Mouse (Mus musculus): ENCODE results near the gene Gpr161. TPM values are rescaled to one million over a fixed set of nuclear protein-coding genes. Genes with fewer than 3 reads are reported as not detected.

Gpr161 gene
- total and polyA plus RNA-seq, 2 experiments from 2014 or later: 0.31 to 2.5 TPM

DNA sequence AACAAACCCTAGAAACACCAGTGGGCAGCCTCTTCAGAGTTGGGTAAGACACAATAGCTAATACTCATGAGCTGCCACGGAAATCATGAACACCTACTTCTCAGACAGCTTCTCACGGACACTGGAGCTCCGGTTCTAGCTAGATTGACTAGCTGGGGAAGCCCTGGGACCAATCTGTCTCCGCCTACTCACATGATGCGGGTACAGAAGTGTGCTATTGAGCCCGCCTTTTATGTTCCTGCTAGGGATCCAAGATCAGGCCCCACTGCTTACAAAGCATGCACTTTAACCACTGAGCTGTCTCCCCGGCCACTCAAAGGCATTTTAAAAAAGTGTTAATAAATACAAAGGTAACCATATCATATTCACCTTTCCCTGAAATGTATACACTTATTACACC, 46.5 kb downstream of the Gpr161 start:
- Histone ChIP-seq H3K9ac (replicated peaks; ENCODE audit: low read depth, low read length) (no peak overlapping the region), H3K27me3 (ENCODE audit: control insufficient read depth, insufficient read depth, low read length) (no peaks in the 10 kb centered on the region), H3K4me1 (ENCODE audit: control insufficient read depth, insufficient read depth) (no peaks in the 10 kb centered on the region; the same call in 1 of the 2 replicates), H3K36me3 (replicated peaks; ENCODE audit: control insufficient read depth, insufficient read depth, low read length) (peaks cover 10% of the 10 kb centered on the region; the same call in 1 of the 2 replicates), H3K4me3 (ENCODE audit: low read depth, low read length) (no peak overlapping the region), H3K27ac (ENCODE audit: low read depth) (no peak overlapping the region), H3K9me3 (replicated peaks; ENCODE audit: control insufficient read depth, low read length) (no peaks in the 10 kb centered on the region), H3K4me2 (ENCODE audit: low read depth, low read length) (no peak overlapping the region)
- ATAC-seq (ENCODE audit: insufficient read depth, low read depth): peak; percentile 36; the same call in 1 of the 2 replicates
- TF ChIP-seq CTCF (IDR thresholded peaks at IDR 0.05; ENCODE audit: low read depth) (no peak), EP300 (IDR thresholded peaks at IDR 0.05; ENCODE audit: low read depth) (no peak)
- no peak for DNase-seq (ENCODE audit: low spot score)
- 39% methylated on average over 7 of the region's 7 CpGs for WGBS

DNA sequence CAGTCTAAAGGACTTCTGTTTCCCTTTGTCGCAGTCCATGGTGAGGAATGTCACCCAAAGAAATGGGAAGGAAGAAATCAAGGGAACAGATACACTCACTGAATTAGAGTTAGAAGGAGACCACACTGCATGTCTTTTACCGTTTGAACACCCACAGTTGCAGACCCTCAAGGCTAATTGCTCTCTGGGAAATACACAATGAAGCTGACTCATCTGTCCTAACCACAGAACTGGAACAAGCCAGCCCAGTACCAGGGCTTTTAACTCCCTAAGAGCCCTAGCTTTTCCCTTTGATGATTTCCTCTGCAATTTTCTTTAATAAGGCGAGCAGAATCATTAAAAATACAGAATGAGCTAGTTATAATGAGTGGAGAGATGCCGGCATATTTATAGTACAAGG, 48.9 kb downstream of the Gpr161 start:
- WGBS: 63% methylated on average over 4 of the region's 4 CpGs

DNA sequence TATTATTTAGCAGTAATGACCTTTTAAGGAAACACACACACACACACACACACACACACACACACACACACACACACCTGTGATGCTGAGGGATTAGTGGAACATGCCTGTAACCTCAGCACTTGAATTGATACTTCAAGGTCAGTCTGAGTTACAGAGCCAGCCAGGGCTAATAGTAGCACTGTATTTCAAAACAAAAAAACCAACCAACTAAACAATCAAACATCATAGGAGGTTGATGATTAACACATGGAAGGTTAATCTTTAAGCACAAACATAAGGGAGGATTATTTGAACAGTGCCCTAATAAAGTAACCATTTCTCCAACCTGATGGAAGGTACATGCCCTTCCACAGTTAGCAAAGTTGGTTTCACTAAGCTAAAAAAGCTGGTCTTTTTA, 53.0 kb downstream of the Gpr161 start:
- H3K9ac ChIP-seq (replicated peaks; ENCODE audit: low read depth, low read length): no peak overlapping the region

More for the DNA sequence above, 48.9 kb downstream of the Gpr161 start:
- Histone ChIP-seq H3K4me1 (ENCODE audit: control insufficient read depth, insufficient read depth) (no peaks in the 10 kb centered on the region; the same call in 1 of the 2 replicates), H3K36me3 (replicated peaks; ENCODE audit: control insufficient read depth, insufficient read depth, low read length) (no peaks in the 10 kb centered on the region), H3K9me3 (replicated peaks; ENCODE audit: control insufficient read depth, low read length) (no peaks in the 10 kb centered on the region), H3K4me2 (ENCODE audit: low read depth, low read length) (no peak overlapping the region), H3K4me3 (ENCODE audit: low read depth, low read length) (no peak overlapping the region), H3K27ac (ENCODE audit: low read depth) (no peak overlapping the region), H3K9ac (replicated peaks; ENCODE audit: low read depth, low read length) (no peak overlapping the region), H3K27me3 (ENCODE audit: control insufficient read depth, insufficient read depth, low read length) (no peaks in the 10 kb centered on the region)
- no peak for TF ChIP-seq CTCF (IDR thresholded peaks at IDR 0.05; ENCODE audit: low read depth)
- TF ChIP-seq EP300 (IDR thresholded peaks at IDR 0.05; ENCODE audit: low read depth): no peak
- DNase-seq (ENCODE audit: low spot score) (no peak), ATAC-seq (ENCODE audit: insufficient read depth, low read depth) (no peak)

DNA sequence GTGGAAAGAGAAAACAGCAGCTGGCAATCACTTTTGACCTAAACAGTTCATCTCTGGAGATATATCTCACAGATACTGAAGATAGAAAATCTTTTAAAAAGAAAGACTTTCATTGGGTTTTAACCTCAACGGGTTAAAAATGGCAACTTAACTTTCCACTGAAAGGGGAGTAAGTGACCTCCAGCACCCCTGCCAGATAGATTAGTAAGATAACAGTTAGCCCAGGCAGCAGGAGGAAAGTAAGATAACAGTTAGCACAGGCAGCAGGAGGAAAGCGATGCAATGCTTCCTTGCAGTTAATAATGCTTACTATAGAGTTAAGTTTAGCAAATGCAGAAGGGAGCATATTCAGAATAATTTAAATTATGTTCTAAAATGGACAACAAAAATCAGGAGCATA, 60.8 kb downstream of the Gpr161 start:
- Histone ChIP-seq H3K4me3 (ENCODE audit: low read depth, low read length) (no peak overlapping the region), H3K4me2 (ENCODE audit: low read depth, low read length) (no peak overlapping the region), H3K4me1 (ENCODE audit: control insufficient read depth, insufficient read depth) (no peaks in the 10 kb centered on the region), H3K27me3 (ENCODE audit: control insufficient read depth, insufficient read depth, low read length) (no peaks in the 10 kb centered on the region), H3K9ac (replicated peaks; ENCODE audit: low read depth, low read length) (no peak overlapping the region), H3K36me3 (replicated peaks; ENCODE audit: control insufficient read depth, insufficient read depth, low read length) (peaks cover 9% of the 10 kb centered on the region; the same call in 1 of the 2 replicates), H3K9me3 (replicated peaks; ENCODE audit: control insufficient read depth, low read length) (no peaks in the 10 kb centered on the region), H3K27ac (ENCODE audit: low read depth) (no peak overlapping the region)
- DNase-seq (ENCODE audit: low spot score) (no peak), ATAC-seq (ENCODE audit: insufficient read depth, low read depth) (no peak)
- no peak for TF ChIP-seq EP300 (IDR thresholded peaks at IDR 0.05; ENCODE audit: low read depth)
- no peak for TF ChIP-seq CTCF (IDR thresholded peaks at IDR 0.05; ENCODE audit: low read depth)
- WGBS: 13% methylated on average over 2 of the region's 2 CpGs

More for the DNA sequence above, 53.0 kb downstream of the Gpr161 start:
- no peaks in the 10 kb centered on the region for H3K27me3 ChIP-seq (ENCODE audit: control insufficient read depth, insufficient read depth, low read length)
- DNase-seq (ENCODE audit: low spot score) (no peak), ATAC-seq (ENCODE audit: insufficient read depth, low read depth) (no peak)
- no peak overlapping the region for H3K4me2 ChIP-seq (ENCODE audit: low read depth, low read length)
- H3K4me3 ChIP-seq (ENCODE audit: low read depth, low read length): no peak overlapping the region
- TF ChIP-seq CTCF (IDR thresholded peaks at IDR 0.05; ENCODE audit: low read depth) (no peak), EP300 (IDR thresholded peaks at IDR 0.05; ENCODE audit: low read depth) (no peak)
- no peaks in the 10 kb centered on the region for H3K9me3 ChIP-seq (replicated peaks; ENCODE audit: control insufficient read depth, low read length)
- H3K36me3 ChIP-seq (replicated peaks; ENCODE audit: control insufficient read depth, insufficient read depth, low read length): peaks cover 21% of the 10 kb centered on the region
- H3K27ac ChIP-seq (ENCODE audit: low read depth): no peak overlapping the region
- no peaks in the 10 kb centered on the region; the same call in 1 of the 2 replicates for H3K4me1 ChIP-seq (ENCODE audit: control insufficient read depth, insufficient read depth)

DNA sequence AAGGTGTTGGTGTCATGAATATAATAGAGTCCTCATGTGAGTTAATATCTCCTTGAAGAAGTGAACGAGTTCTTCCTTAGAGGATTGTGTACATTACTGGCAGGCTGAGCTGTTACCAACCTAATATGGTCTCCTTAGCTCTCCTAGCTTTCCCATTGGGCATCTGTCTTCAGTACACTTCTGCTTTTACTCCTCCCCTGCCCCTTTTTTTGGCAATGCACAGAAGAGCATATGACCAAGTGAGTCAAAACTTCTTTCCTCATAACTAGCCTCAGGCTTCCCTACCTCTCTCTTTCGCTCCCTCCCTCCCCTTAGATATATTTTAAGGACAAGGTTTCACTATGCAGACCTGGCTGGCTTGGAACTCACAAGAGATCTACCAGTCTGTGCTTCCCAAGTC, 67.7 kb downstream of the Gpr161 start:
- H3K4me2 ChIP-seq (ENCODE audit: low read depth, low read length): no peak overlapping the region
- no peaks in the 10 kb centered on the region for H3K27me3 ChIP-seq (ENCODE audit: control insufficient read depth, insufficient read depth, low read length)
- TF ChIP-seq CTCF (IDR thresholded peaks at IDR 0.05; ENCODE audit: low read depth) (no peak), EP300 (IDR thresholded peaks at IDR 0.05; ENCODE audit: low read depth) (no peak)
- H3K27ac ChIP-seq (ENCODE audit: low read depth): no peak overlapping the region
- H3K4me1 ChIP-seq (ENCODE audit: control insufficient read depth, insufficient read depth): no peaks in the 10 kb centered on the region
- H3K4me3 ChIP-seq (ENCODE audit: low read depth, low read length): no peak overlapping the region
- ATAC-seq (ENCODE audit: insufficient read depth, low read depth): no peak
- H3K36me3 ChIP-seq (replicated peaks; ENCODE audit: control insufficient read depth, insufficient read depth, low read length): no peaks in the 10 kb centered on the region; the same call in 1 of the 2 replicates
- no peak for DNase-seq (ENCODE audit: low spot score)
- H3K9me3 ChIP-seq (replicated peaks; ENCODE audit: control insufficient read depth, low read length): no peaks in the 10 kb centered on the region
- WGBS: 87% methylated on average over 2 of the region's 2 CpGs
- H3K9ac ChIP-seq (replicated peaks; ENCODE audit: low read depth, low read length): no peak overlapping the region

DNA sequence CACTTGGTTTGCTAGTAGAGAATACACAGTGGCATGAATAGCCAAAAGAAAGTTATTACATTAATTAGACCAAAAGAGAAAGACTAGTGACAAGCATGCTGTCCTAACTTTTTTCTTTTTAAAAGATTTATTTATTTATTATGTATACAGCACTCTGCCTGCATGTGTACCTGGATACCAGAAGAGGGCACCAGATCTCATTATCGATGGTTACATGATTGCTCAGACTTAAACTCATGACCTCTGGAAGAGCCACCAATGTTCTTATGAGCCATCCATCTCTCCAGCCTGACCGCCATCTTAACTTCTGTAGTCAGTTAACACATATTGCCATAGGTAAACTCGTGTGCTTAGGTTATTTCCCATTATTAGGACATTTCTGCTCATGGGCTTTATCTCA, 69.5 kb downstream of the Gpr161 start:
- TF ChIP-seq CTCF (IDR thresholded peaks at IDR 0.05; ENCODE audit: low read depth) (no peak), EP300 (IDR thresholded peaks at IDR 0.05; ENCODE audit: low read depth) (no peak)
- no peaks in the 10 kb centered on the region; the same call in 1 of the 2 replicates for H3K36me3 ChIP-seq (replicated peaks; ENCODE audit: control insufficient read depth, insufficient read depth, low read length)
- no peaks in the 10 kb centered on the region for H3K9me3 ChIP-seq (replicated peaks; ENCODE audit: control insufficient read depth, low read length)
- ATAC-seq (ENCODE audit: insufficient read depth, low read depth): no peak
- WGBS: 94% methylated on average over 3 of the region's 3 CpGs
- H3K27ac ChIP-seq (ENCODE audit: low read depth): no peak overlapping the region
- H3K27me3 ChIP-seq (ENCODE audit: control insufficient read depth, insufficient read depth, low read length): no peaks in the 10 kb centered on the region
- H3K4me1 ChIP-seq (ENCODE audit: control insufficient read depth, insufficient read depth): no peaks in the 10 kb centered on the region
- no peak for DNase-seq (ENCODE audit: low spot score)
- no peak overlapping the region for H3K4me2 ChIP-seq (ENCODE audit: low read depth, low read length)
- no peak overlapping the region for H3K9ac ChIP-seq (replicated peaks; ENCODE audit: low read depth, low read length)
- H3K4me3 ChIP-seq (ENCODE audit: low read depth, low read length): no peak overlapping the region
